Mouse (Mus musculus) adipocyte (in vitro differentiated cells): ENCODE measurements around the gene Hsd3b5.
"Not testable (repeated sequence)": the region's sequence is repeated elsewhere in the genome, so short reads cannot be mapped to it uniquely, and the experiment has no call there.

Source experiments
- DNase-seq: peaks from one replicate; pipeline ENCODE4 v3.0.0-alpha.2; 2016; ENCODE audit warnings: low spot score

Gene Hsd3b5

DNA sequence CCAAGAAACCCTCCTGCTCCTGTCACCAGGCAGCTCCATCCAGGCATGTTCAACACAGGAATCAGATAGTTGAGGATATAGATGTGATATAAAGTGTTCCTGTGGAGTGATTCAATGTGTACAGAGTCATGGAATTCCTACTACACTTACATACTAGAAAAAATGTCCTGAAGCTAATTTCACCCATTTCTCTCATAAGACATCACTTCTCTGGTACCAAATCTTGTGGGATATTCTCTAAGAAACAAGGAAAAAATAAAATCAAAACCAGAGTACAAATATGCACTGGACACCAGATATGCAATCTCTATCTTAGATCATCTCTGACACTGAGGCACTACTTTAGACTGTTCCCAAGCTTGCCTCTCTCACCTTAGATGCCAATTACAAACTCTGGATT is at the start of gene Hsd3b5:
TSS of gene Hsd3b5 (minus strand) at position 101 of the 400 bp plus-strand sequence.
- no peak for DNase-seq

DNA sequence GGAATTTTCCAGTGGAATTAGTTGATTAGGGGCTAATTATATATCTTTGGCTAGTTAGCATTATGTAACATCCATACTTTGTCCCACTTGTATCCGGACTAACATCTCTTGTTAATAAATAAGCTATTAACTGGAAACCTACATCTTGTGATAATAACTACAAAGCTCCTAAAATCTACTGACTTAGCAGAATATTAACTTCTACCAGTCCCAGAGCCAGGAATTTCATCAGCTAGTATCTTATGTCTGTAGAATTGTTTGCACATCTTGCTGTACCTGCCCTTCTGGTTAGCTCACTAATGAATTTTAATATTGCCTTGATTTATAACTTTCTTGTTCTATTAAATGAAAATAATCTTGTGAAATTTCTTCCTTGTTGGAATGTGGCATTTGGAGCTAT is 5.1 kb upstream of the Hsd3b5 start:
- DNase-seq = no peak

DNA sequence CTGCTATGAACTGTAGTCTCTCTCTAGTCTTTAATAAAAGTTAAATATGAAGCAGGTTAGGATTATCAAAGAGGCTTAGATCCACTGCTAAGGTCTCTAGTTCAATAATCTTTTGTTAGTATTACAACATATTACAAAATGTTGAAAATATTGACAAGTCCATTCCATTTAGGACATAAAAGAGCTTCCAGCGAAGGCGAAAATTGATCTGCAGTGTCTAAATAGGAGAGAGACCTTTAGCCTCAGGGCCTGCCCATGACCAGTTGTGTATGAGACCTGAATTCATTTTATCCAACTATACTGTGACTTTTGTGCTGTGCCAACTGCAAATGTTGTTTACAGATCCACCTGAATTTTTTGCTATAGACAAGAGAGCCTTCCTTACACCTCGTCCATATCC is 419 bp downstream of the Hsd3b5 start:
- DNase-seq = no peak

DNA sequence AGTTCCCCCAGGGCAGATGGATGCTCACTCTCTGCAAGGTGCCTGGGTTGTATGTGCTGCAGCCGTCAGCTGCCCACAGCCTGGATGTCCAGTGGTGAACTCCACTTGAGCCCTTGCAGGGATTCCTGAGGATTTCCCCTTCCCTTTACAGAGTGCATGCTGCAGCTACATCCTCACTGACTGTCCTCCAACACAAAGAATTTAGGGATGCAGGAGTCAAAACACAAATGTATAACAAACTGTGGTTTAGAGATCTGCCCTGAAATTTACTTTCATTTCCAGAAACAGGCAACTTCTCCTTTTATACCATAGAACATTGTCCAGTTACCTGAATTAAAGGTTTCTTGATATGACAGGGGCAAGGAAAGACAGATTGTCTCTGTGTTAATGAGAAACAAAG is 13.3 kb downstream of the Hsd3b5 start:
- DNase-seq = not testable (repeated sequence)

DNA sequence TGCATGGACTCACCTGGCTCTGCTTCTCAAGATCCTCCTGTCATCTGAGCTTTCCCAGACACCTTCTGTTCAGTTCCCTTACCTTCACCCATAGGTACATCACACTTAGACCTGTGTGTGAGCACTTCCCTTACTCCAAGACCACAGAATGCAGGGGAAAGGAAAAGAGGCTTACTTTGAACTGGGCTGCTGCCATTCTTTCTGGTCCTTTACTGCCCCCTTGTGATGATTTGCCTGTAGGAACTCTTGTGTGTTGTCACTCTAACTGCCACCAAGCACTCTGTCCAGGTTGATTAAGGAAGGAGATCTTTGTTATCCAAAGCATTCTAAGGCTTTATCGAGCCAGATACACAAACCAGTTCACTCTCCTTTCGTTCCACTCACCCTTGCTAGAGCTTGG is 13.8 kb downstream of the Hsd3b5 start:
- DNase-seq = not testable (repeated sequence)

DNA sequence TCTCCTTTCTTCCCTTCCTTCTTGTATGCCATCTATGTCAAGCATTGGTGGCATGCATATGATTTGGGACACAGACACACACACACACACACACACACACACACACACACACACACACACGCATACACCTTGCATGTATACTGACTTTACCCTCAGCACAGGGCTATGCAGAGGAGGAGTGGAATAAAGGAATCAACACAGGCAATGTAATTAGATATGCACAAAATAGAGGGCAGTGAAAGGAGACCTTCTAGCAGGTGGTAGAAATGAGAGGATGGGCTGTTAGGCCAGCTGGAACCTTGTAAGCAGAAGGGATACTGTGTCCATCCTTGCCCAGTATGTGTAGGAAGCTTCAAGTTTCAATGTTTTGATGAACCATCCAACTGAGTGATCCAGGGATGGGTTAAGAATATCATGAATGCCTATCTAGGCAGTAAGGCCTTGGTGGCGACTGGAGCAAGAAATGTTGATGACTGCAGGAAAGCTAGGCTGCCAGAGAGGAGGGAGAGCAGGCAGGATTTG is 15.6 kb downstream of the Hsd3b5 start:
- DNase-seq = not testable (repeated sequence)

DNA sequence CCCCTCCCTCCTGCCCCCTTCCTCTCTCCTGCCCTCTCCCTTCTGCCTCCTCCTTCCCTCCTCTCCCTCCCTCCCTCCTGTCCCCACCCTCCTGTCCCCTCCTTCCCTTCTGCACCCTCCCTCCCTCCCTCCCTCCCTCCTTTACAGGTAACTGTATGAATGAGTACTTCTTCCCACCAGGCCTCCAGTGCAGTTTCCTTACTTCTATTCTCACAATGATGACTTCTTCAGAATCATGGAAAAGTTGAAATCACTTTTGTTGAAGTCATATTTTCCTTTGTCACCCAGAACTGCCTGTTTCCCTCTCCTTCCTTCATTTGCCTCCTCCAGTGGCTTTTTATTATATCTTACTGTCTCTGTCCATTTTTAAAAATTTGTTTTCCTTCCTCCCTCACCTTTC is 16.1 kb downstream of the Hsd3b5 start:
- DNase-seq = no peak

DNA sequence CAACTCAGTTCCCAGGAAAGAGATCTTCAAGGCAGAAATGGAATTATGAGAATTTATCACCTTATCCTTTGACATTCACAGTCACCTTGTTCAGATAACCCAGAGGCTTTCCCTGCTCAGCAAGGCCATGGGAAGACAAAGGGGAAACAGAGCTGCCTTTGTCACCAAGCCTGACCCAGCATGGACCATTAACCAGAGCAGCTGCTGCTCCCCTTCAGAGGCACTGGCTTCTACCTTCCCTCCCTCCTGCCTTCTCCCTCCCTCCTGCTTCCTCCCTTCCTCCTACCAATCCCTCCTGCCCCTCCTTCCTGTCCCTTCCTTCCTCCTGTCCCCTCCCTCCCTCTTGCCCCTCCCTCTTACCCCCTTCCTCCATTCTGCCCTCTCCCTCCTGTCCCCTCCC is 16.5 kb downstream of the Hsd3b5 start:
- DNase-seq = not testable (repeated sequence)

DNA sequence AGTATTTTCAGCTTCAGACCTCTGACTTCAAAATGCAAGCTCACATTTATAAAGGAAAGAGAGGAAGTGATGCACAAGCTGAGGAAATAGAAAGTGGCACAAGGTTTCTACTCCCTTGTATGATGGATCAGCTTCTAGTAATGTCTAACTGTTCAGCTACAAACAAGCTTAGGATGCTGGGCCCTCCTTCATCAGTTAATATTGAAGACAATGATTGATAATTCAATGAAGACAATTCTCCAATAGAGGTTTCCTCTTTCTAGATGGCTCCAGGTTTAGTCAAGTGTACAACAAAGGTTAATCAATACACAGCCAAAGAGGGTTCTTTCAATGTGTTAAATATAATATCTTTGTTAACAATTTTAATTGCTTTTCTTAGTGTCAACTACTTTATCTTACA is 41.3 kb downstream of the Hsd3b5 start, which contains the start of gene Gm10681:
TSS of gene Gm10681 (minus strand) at position 101 of the 400 bp plus-strand sequence.
- DNase-seq = no peak

DNA sequence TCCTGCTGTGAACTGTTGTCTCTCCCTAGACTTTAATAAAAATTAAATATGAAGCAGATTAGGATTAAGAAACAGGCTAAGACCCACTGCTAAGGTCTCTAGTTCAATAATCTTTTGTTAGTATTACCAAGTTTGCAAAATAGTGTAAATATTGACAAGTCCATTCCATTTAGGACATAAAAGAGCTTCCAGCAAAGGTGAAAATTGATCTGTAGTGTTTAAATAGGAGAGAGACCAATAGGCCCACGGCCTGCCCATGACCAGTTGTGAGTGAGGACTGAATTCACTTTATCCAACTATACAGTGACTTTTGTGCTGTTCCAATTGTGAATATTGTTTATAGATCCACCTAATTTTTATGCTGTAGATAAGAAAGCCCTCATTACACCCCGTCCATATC is 42.3 kb downstream of the Hsd3b5 start:
- DNase-seq = no peak

DNA sequence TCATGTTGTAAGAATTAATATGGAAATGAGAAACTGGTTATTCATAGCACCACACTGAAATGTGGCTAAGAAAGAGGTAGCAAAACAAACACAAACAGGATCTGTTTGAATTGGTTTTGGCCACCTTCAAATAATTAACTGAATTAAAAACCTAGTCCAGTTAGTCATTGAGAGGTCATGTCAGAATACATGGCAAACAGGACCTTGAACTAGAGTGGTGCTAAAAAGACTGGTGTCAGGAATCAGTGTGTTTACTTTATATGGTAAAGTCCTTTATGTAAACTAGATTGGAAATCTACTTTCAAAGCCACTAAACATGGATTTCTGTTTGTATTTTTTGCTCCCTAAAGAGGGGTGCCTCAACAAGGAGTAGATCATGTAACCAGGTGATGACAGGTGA is 47.4 kb downstream of the Hsd3b5 start:
- not testable (repeated sequence) for DNase-seq

DNA sequence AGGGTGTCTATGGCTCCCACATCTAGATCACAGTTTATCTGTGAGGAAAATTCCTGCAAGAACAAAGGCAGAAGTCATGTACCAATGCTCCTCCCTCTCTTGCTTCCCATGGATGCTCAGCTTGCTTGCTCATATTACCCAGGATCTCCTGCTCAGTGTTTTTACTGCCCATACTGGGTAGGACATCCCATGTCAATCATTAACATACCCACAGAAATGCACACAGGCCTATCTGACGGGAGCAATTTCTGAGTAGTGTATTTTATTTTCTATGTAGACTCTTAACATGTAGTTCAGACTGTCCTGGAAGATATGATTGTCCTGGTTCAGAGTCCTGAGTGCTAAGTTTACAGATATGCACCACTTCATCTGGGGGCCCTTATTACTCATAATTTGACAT is 47.9 kb downstream of the Hsd3b5 start:
- DNase-seq = not testable (repeated sequence)

DNA sequence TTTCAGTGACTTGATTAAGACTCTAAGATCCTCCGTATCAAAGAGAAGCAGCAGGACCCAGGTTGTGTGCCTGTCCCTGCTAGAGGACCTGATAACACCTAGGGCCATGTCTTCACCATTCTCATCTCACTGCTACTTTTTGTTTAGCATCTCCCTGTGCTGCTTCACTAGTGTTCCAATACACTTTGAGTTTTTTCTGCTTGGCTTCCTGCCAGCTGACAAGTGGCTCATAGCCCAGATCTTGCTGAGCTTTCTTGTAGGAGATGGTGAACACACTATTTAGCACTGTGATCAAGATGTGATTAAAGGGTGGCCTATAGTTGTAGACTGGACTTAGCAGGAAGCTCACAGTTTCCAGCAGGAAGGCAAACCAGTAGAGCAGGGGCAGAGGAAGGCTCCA is 49.0 kb downstream of the Hsd3b5 start:
- peak; percentile 65 for DNase-seq
